In the genomic region with DNA sequence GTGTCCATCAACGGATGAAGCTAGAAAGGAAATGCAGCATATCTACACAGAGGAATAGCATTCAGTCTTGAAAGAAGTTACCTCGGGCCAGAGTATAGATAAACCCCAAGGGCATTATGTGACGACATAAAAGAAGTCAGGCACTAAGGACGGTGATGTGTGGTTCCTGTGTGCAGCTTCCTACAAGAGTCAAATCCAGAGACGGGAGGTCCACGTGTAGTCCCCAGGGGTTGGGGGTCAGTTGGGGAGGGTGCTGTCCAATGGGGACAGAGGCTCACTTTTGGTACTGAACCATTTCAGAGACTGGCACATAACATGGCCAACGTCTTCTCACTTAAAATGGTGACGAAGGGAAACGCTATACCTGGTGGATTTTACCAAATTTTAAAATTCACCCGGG, we compare ENCODE assay signal across 17 mouse cellular contexts.
"Had no signal": no experiment of that assay in that cellular context is flagged by ENCODE, and none has a peak within 500 bp of the region (broad histone marks: within the 10 kb centered on the region; RNA-seq: fewer than 3 reads in every experiment).

No protein-coding gene starts in this region.

- H3K4me3 ChIP-seq: neural tube, embryonic 12.5 days; neural tube, embryonic 13.5 days; neural tube, embryonic 15.5 days; stomach, embryonic 15.5 days had no signal

- H3K9ac ChIP-seq: neural tube, embryonic 12.5 days; neural tube, embryonic 13.5 days; neural tube, embryonic 15.5 days; stomach, embryonic 15.5 days had no signal

- H3K9me3 ChIP-seq: neural tube, embryonic 12.5 days; neural tube, embryonic 13.5 days; neural tube, embryonic 15.5 days; stomach, embryonic 15.5 days had no signal

- H3K27me3 ChIP-seq: neural tube, embryonic 12.5 days; neural tube, embryonic 13.5 days; neural tube, embryonic 15.5 days; stomach, embryonic 15.5 days had no signal

- DNase-seq: retina, postnatal 1 day; right cerebral cortex, adult 18-20 months; right cerebral cortex, postnatal 14 days; right cerebral cortex, postnatal 25 days; right cerebral cortex, postnatal 4 days; spleen, adult 18-20 months; thymus, adult 18-20 months; thymus, adult 2 months; thymus, postnatal 14 days; thymus, postnatal 25 days; thymus, postnatal 36 days; thymus, postnatal 4 days had no signal

- H3K27ac ChIP-seq: neural tube, embryonic 12.5 days; neural tube, embryonic 13.5 days; neural tube, embryonic 15.5 days; stomach, embryonic 15.5 days; stomach, postnatal 0 days had no signal

- H3K36me3 ChIP-seq: neural tube, embryonic 12.5 days; neural tube, embryonic 13.5 days; stomach, embryonic 15.5 days had no signal

- H3K4me2 ChIP-seq: neural tube, embryonic 12.5 days; neural tube, embryonic 13.5 days; neural tube, embryonic 15.5 days; stomach, embryonic 15.5 days had no signal

- H3K4me1 ChIP-seq: neural tube, embryonic 12.5 days; stomach, embryonic 15.5 days had no signal
